Mouse (Mus musculus): ENCODE measurements around the gene 4931406P16Rik.
A peak's percentile ranks its signal among the peaks of the same experiment; 100 is the strongest.

4931406P16Rik gene

DNA sequence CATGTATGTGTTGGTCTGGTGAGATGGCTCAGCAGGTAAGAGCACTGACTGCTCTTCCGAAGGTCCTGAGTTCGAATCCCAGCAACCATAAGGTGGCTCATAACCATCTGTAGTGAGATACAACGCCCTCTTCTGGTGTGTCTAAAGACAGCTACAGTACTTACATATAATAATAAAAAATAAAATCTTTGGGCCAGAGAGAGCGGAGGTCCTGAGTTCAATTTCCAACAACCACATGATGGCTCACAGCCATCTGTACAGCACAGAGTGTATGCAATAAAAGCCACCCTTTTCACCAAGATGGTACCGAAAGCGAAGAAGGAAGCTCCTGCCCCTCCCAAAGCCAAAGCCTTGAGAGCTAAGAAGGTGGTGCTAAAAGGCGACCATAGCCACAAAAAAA, 62.6 kb downstream of the 4931406P16Rik start, which contains the start of gene Gm6096:
TSS of gene Gm6096 (plus strand) at position 301 of the 400 bp plus-strand sequence.
- no peak for DNase-seq (ENCODE audit: low spot score in 2 of 2)

DNA sequence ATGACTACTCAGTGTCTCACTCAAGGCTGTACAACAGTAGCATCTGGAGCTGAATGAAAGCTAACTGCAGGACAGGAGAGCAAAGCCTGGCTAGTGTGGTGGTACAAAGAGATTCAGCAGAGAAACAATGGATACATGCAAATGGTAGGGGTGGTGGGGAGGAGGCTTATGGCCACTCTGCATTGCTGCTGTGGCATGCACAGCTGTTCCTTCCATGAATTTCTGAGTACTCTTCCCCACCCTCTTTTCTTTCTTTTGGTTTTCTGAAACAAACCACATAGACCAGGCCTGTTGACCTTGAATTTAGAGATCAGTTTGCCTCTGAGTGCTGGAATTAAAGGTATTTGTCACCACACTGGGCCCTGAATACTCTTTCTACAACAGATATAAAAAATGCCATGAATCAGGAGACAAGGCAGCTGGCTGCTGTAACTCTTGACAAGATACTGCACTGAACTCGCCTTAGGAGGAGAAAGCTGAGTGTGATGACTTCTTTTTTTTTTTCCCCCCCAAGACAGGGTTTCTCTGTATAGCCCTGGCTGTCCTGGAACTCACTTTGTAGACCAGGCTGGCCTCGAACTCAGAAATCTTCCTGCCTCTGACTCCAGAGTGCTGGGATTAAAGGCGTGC, 66.4 kb downstream of the 4931406P16Rik start:
- no peak for DNase-seq (ENCODE audit: low spot score in 2 of 2)

DNA sequence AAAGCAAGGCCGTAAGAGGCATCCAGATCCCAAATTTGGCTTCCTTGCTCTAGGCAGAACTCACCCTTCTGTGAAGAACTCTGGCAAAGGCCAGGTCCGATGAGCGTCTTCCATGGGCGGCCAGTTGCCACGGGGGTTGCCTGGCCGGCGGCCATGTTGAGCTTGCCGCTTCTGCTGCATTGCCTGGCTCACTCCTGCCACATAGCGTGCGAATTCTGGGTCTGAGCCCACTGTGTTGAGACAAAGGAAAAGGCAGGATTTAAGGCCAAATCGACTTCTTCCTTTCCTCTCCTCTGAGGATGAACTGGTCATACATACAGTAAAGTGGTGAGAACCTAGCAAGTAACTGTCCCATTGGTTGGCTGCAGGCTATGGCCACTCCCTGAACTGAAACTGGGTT, 71.2 kb downstream of the 4931406P16Rik start:
- DNase-seq (ENCODE audit: low spot score in 2 of 2) = no peak

DNA sequence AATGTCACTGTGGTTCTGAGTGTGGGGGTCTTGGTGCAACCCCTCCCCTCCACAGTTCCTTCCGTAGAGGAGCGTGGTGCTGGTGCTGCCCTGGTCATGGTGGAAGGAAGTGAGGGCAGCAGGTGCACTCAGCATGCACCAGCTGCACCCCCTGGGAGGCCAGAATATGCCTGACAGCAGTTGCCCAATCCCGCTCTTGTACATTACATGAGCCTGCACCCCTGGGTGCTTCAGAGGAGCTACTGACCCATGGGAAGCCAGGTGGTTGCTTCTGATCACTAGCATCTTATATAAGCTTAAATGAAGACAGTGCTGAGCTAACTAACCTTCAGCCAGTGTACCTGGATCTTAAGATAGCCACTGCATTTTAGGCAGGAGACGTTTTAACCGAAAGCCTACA, 75.3 kb downstream of the 4931406P16Rik start:
- DNase-seq (ENCODE audit: low spot score in 2 of 2) = no peak

DNA sequence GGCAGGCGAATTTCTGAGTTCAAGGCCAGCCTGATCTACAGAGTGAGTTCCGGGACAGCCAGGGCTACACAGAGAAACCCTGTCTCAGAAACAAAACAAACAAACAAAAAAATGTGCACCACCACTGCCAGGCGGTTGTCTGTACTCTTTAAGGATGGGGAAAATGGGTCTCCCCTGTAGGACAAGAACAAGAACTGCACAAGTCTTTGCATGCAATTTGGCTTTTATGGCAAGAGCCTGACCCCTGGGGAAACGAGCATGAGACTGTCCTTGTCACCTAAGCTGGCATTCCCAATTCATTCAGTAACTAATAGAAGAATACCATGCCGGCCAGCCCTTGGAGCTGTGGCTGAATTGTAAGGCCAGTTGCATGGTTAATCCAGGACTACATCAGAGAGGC, 77.7 kb downstream of the 4931406P16Rik start:
- no peak for DNase-seq (ENCODE audit: low spot score in 2 of 2)

DNA sequence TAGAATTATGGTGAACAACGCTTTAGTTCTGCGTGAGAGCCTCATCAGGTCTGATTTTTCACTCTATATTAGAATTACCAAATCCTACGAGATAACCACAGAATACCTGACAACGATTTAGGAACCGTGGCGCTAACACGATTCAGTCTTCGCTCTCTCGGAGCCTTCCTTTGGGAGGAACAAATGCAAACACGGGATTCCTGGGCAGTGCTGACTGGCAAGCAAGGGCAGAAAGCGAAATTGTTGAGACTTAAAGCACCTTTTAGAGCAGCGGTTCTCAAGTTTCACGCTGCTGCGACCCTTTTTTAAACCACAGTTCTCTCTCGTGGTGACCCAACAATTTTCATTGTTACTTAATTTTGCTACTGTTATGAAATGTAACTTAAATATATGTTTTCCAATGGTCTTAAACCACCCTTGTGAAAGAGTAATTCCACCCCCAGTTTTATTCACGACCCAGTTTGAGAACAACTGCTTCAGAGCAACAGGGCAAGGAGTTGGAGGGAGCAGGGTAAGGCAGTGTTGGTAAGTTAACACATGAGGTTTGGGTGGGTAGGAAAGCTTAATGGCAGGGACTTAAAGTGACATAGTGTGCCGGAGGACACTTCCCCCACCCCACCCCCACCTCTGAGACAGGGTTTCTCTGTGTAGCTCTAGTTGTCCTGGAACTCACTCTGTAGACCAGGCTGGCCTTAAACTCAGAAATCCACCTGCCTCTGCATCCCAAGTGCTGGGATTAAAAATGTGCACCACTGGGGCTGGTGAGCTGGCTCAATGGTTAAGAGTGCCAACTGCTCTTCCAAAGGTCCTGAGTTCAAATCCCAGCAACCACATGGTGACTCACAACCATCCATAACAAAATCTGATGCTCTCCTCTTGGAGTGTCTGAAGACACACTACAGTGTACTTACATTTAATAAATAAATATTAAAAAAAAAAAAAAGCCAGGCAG, 78.5 kb downstream of the 4931406P16Rik start:
- no peak for DNase-seq (ENCODE audit: low spot score in 2 of 2)

DNA sequence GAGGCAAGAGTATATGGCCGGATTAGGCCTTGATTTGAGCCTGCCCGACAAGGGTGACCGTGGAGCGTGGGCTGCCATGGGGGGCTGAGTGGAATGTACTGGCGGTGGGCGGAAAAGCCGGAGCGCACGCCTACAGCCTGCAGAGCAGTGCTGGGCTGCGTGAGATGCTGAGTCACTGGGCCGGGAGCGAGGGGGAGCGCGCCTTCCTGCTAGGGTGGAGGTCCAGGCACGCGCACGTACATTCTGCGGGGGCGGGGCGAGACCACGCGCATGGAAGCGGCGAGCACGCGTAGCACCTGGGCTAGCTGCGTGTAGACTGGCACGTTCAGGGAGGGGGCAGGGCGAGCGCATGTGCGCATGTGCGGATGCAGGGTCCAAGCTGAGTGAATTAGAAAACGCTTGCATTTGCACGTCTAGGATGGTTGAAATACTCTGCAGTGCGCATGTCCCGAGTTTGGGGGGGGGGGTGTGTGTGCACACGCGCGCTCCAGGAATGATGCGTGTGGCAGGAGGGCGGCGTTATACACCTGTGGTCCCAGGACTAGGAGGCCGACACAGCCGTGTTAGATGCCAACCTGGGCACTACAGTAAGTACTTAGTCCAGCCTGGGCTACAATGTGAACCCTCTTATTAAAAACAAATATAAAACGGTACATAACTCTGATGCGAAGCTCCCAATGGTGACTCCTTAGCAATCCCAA, 79.3 kb downstream of the 4931406P16Rik start:
- DNase-seq (ENCODE audit: low spot score in 2 of 2) = peak; percentile 99 to 100

DNA sequence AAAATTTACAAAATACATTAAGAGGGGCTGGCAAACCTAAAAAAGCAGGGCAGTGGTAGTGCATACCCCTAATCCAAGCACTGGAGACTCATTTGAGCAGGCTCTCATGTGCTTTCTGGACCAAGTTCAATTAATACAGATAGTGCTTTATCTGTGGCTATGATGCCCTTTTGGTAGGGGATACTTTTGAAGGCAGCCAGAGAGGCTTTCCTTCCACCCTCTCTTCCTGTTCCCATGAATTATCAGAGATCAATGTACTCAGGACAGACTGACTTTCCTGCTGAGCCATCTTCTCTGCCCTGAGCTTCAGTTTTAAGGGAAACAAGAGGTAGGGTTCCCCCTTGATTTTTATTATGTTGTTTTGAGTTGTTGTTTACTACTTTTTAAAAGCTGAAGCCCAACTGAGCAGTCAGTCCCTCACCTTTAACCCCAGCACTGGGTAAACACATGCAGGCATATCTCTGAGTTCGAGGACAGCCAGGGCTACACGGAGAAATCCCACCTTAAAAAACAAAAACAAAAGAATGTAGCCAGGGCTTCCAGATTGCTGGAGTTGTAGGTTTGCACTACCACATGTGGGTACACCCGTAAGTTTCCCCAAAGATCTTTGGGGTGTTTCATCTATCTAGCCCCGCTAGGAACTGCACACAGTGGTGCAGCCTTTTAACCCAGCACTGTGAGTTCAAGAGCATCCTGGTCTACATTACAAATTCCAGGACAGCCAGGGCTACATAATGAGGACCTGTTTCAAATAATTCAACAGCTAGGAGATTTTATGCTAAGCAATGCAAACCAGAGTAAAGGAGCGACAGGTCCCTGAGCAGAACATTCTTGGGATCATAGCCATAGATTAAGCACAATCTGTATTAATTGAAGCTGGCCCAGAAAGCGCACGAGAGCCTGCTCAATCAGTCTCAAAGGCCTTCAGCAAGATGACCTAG, 80.3 kb downstream of the 4931406P16Rik start:
- DNase-seq (ENCODE audit: low spot score in 2 of 2) = no peak

DNA sequence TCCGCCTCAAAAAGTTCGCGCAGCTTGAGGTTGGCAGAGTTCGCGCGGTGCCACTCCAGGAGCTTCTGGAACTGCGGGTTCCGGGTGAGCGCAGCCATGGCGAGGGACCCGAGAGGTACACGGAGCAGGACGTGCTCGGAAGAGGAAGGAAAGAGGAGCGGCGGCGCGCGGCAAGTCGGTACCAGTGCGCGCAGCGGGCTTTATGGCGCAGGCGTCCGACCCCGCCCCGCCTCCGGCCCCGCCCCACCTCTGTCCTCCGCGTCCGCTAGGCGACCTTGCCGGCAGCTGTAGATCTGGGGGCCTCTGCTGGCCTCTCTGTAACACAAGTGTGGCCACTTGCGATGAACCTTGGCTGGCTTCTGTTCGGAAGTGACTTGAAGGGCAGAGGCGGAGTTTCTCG, 83.2 kb downstream of the 4931406P16Rik start, which contains the start of gene Gpi1:
TSS of gene Gpi1 (minus strand) at position 221 of the 400 bp plus-strand sequence.
- DNase-seq (ENCODE audit: low spot score in 2 of 2) = peak; percentile 43 to 77

DNA sequence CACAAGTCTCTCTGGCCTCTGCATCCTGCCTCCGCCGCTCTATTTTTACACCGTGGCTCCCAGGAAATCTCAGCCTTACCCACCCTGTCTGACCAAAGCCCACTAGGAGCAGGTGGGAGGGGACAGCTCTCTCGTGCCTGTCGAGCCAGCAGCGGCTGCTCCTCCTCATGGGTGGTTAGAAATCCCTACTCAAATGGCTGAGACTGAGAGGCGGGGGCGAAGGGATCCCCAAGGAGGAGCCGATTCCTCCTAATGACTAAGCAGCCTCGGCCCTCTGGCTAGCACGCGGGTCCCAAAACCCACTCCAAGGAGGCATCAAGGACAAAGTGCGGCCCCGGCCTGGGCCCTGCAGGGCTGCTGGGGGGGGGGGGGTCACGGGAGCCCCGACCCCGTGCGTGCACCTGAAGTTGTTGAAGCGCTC, 83.7 kb downstream of the 4931406P16Rik start:
- peak; percentile 58 for DNase-seq (ENCODE audit: low spot score in 2 of 2)

DNA sequence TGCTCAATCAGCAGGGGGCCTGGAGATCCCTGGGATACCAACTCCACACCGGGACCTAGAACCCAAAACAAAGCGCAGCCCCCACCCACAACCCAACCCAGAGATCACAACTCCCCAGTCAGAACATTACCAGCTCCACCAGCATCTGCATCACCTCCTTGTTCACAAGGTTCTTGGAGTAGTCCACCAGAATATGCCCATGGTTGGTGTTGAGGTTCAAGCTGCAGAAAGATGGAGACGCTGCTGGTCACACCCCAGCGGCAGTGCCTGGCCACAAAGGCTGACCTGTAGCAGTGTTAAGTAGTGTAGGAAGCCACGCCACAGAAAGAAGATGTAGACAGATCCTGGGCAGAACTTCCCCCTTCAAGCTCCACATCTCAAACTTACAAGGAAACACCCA, 84.2 kb downstream of the 4931406P16Rik start:
- DNase-seq (ENCODE audit: low spot score in 2 of 2) = no peak

DNA sequence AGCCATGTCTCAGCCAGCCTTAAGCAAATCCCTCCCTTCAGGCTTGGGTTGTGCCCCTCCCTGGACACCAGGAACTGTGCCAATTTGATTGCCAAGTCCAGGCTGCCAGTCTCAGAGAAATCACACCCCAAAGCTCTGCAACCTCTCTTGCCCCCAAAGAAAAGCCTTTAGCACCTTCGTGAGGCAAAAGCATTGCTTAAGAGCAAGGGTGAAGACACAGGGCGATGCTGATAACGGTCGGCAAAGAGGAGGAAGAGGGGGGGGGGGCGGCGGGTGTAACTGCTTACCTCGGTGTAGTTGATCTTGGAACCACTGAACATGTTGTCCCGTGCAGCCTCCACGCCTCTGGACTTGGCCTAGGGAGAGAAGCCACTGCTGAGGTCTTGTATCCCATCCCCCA, 84.7 kb downstream of the 4931406P16Rik start:
- DNase-seq (ENCODE audit: low spot score in 2 of 2) = no peak

DNA sequence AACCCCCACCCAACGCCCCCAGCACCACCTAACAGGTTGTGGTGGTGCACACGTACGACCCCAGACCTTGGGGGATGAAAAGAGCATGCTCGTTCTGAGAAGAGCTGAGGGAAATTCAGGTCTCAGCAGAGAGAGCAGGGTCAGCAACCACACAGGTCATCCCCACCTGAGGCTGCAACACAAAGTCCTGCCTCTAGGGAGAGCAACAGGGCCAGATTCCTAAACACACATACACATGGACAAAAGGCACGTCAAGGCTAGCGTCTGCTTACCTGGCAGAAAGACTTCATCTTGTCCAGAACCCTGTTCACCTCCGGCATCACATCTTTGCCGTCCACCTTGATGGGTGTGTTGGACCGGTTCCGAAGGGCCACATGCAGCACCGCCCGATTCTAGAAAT, 86.5 kb downstream of the 4931406P16Rik start:
- DNase-seq (ENCODE audit: low spot score in 2 of 2) = no peak

DNA sequence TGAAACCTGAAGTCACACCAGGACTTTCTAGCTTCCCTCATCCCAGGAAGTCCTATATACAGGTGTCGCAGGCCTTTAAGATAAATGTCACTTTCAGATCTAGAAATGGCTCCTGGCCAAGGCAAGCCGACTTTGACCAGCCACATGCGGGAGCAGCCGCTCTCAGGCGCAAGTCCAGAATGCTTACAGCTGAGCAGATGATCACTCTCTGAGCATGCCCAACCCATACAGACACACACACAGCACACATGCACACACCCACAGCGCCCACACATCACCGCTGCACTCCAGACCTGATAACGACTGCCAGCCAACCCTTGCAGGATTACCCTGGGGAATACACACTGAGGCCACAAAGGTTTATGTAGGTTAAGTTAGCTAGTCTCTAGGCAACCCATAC, 87.3 kb downstream of the 4931406P16Rik start:
- no peak for DNase-seq (ENCODE audit: low spot score in 2 of 2)

DNA sequence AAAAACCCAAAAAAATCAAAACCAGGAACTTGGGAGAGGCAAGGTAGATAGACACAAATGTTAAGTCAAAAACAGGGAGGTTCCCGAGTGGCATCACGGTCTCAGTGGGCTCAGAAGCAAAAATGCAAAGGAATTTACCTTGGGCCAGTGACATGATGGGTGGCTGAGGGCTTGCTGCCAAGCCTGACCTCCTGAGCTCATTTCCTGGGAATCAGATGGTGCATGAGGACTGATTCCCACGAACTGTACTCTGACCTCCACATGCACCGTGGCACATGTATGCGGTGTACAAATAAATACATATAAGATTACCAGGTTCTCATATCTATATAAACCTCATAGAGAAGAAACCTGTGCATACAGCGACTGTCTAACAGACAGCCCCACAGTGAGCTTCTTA, 89.0 kb downstream of the 4931406P16Rik start:
- no peak for DNase-seq (ENCODE audit: low spot score in 2 of 2)

DNA sequence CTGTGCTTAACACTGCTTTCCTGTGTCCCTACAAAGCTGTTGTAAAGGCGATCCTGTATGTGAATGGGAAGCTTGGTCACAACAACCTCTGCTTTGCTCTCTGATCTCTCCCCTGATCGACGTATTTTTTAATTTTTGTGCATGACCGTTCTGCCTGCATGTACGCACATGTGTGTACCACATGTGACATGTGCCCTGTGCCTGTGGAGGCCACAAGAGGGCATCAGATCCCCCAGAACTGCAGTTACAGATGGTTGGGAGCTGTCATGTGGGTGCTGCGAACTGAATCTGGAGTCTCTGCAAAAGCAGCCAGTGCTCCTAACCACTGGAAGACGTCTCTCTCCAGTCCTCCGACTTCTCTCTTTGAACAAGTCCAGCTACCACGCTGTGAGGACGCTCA, 91.0 kb downstream of the 4931406P16Rik start:
- DNase-seq (ENCODE audit: low spot score in 2 of 2) = no peak

DNA sequence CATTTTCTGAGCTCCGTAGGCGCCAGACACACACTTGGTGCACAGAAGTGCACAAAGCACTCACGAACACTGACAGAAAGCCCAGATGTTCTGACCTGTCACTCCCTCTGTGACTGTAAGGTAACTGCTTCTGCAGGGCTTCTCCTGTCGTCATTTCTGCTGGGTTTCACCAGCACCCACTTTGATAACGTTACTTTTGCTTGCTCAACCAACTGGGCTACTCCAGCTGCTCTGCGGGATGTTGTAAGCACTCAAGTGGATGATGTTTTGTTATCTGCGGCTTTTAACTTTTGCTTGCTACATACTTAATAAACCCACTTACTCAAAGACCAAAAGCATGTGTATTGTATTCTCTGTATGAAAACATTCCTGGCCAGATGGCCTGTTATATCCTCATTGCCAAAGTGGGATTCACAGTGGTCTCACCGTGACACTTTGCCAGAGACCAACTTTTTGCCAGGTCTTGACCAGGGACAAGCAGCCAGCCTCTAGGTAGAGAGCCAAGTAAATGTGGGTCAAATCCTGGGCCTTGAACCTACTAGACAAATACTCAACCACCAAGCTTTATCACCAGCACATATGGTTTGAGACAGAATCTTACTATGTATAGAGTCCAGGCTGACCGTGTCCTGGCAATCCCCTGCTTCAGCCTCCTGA, 91.6 kb downstream of the 4931406P16Rik start:
- no peak for DNase-seq (ENCODE audit: low spot score in 2 of 2)

DNA sequence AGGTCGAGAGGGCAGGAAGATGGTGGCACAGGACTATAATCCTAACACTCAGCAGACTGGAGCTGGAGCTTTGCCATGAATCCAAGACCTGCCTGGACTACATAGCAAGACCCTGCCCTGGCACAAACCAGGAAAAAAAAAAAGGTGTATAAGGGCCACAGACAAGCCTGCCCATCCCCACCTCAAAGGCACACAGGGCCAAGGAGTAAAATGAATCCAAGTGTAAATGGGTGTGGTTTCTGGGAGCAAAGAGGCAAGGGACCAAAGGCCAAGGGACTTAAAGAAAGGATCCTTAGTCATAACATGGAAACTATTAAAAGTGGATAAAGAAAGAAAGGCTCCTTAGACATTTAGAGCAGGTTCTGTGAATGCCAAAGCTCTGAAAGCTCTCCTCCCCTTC, 94.9 kb downstream of the 4931406P16Rik start:
- no peak for DNase-seq (ENCODE audit: low spot score in 2 of 2)

DNA sequence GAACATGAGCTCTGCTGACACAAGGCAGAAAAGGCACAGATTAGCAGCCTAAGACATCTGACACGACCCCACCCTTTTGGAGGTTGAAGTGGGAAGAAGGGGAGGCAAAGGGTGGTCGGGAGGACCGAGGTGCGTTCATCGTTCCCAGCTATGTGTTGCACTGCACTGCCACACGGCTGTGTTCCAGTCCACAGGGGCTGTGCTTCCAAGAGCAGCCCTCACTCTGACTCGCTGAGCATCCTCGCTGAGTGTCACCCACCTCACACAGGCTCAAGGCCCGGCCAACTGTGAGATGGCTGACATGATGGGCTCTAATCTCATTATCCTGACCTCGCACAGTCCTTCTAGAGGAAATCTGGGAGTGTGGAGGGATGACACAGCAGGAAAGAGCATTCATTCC, 96.9 kb downstream of the 4931406P16Rik start:
- DNase-seq (ENCODE audit: low spot score in 2 of 2) = no peak

DNA sequence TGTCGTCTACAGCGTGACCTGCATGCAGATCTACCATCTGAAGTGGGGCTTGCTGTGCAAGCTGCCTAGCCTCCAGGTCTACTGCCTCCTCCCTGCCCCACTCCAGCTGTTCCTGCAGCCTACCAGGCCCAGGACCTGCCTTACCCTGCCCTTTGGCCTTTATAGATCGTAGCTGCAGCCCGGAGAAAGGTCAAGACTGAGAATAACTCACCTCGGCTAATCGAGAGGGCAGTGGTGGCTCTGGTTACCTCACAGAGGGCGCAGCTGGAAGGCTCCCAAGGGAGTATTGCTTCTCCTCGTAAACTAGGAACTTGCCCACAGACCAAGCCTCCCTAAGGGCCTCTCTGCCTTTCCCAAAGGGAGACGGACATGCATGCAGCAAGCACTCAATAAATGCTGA, 97.9 kb downstream of the 4931406P16Rik start:
- DNase-seq (ENCODE audit: low spot score in 2 of 2) = no peak

DNA sequence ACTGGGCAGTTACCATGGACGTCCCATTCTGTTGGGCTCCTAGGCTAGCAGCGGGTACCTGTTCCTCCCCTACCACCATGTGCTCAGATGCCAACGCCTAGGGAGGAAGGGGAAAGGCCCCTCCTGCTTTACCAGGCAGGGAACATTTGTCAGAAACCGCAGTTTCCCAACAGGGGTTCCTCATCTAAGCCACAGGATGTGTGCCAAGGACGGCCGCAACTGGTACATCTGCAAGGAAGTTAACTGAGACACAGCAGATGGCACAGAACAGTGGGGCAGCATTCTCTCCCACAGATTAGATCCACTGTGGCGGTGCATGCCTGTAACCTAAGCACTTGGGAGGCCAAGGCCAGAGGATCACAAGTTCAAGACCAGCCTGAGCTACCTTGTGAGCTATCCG, 98.7 kb downstream of the 4931406P16Rik start:
- no peak for DNase-seq (ENCODE audit: low spot score in 2 of 2)
